Mouse (Mus musculus) right cerebral cortex, postnatal 25 days (tissue): Measurements from ENCODE around the gene Eif4e1b.
"Not testable (repeated sequence)": the region's sequence is repeated elsewhere in the genome, so short reads cannot be mapped to it uniquely, and the experiment has no call there.

Experiments
- DNase-seq: peaks from one replicate; pipeline ENCODE4 v3.0.0; 2022

Gene Eif4e1b

DNA sequence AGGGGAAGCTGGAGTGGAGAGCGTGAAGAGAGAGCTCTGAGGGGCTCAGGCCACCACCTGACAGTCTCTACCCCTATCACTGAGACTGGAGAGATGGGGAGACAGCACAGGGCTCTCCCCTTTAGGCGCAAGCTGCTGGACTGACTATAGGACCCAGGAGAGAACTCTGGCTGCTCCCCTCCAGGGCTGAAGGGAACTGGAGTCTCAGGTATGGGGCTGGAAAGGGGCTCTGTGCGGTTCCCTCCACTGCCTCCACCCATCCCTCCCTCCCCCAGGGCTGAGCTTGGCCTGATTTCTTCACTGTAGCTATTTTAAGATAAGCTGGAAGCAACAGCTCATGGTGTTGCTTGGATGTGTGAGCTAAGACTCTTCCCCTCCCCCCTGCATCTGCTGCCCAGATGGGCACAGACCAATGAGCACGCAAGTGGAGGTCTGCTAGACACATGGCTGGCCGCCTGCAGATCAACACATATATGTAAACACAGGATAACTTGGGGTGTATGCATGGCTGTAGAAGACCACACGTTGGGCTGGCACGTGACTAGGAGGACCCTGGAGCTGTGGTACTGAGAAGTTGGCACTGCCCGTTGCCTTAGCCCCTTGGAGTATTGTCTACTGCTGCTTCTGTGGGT, 23.5 kb upstream of the Eif4e1b start:
- DNase-seq = peak; percentile 87

DNA sequence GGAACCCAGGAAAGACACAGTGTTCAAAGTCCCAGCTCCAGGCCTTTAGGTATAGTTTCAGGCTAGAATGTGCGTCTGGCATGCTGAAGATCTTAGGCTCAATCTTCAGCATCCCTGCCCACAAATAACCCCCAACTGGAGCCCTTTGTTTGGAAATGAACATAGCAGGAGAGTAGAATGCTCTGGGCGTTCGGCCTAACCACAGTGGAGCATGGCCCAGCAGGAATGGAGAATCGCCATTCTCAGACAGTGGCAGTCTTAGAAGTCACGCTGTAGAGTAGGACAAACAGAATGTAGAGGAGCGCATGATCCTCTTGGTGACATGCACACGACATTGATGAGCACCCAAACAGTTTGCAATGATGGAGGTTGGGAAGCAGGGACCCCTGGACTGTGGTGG, 22.9 kb upstream of the Eif4e1b start:
- no peak for DNase-seq

DNA sequence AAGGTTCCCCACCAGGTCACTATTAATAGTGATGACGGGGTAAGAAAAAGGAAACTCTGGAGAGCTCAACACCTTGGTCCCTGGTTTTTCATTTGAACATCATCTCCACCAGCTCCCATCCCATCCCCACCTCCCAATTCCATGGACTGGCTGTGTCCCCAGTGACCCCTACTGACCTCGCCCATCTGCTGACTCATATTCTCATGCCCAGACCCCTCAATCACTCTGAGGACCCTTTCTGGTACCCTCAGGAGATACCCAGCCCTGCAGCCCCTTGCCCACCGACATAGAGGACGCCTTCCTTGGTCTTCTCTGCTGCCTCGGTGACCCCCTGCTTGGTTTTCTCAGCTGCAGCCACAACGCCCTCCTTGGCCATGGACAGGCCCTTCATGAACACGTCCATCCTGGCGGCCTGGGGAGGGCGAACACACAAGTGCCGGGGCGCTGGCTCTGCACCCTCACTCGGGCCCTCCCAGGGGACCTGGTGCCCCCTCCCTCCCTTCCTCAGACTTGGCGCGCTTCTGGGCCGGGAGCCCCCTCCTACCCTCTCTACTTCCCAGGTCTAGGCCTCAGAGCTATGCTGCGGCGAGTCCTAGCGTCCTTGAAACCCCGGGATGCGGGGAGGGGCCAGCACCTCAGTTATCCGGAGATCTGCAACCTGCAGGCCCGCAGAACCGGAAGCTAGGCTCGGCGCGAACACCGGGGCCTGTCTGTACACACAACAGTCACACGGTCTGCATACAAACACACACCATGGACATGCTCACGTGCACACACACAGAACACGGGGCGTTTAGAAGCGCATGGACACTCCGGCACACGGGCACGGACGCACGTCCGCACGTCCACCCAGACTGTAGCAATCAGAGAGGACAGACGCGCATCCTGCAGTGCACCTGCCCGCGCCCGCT, 18.3 kb upstream of the Eif4e1b start:
- peak; percentile 58 for DNase-seq

DNA sequence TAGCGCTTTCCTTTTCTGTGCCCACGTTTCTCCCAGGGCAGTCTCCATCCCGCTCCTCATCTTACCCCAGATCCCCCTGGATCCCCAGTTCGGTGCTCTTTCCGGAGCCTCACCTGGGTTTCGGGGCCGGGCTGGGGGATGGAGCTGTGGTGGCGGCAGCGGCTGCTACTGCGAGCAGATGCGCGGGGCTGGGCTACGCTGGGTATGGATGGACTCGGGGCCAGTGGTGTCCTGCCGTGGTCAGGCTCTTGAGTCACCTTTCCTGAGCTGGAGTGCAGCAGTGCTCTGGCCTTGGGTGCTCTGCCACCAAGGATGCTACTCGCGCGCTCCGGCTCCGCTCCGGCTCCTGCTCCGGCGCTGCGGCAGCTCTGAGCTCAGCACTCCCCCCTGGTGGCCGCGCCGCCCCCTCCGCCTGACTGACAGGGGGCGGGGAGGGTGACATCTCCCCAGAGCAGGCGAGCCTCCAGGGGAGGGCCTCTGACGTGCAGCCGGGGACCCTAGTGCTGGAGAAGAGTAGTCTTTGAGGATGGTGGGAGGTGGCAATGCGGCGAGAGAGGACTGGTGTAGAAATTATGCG, 17.5 kb upstream of the Eif4e1b start, which contains the start of gene Sncb:
Sncb (minus strand) TSS at position 404 of the 577 bp plus-strand sequence.
- DNase-seq = peak; percentile 89

DNA sequence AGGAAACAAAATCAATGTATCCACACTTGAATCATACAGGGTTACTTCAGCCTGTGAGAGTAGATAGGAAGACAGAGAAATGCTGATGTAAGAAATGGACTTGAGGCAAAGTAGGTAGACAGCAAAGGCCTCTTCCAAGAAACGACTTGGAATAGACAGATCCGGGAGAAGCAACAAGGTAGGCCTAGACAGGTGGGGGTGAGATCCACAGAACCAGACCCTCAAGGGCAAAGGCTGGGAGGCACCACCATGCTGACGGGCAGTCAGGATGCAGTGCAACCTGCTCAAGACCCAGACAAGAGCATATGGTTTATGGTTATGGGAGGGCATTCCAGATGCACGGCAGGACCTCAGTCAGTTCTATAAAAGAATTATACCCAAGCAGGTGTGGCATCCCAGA, 16.8 kb upstream of the Eif4e1b start:
- no peak for DNase-seq

DNA sequence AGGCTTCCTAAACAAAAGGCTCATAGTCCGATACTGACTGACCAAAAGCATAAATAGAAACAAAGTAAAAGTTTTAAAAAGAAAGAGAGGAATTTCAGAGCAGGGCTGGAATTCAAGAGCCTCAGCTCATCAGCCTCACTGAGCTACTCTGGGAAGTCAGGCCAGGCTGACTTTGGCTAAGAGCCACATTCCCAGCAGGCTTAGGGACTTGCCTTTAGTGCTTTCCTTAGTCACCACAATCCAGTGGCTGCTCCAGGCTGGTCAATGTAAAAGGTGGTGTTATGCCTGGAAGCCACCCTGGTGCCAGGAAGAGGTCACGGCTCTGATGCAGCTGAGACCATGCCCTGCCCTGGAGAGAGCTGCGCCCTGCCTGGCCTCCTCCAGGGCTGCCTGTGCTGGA, 3.2 kb upstream of the Eif4e1b start:
- peak; percentile 61 for DNase-seq

DNA sequence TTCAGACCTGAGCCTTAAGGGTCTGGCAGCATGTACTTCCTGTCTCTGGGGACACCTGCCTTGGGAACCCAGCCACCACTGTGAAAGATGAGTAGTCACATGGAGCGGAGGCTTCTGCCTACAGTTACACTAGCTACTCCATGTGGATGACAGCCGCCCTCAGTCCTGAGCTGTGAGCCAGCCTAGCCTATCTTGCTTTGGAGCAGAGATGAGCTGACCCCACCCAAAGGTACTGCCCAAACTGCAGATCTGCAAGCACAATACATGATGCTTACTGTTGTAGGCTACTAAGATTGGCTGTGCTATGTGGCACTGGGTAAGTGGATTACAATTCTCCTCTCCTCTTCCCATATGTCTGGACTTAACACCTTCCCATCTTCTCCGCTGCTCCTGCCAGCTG, 2.7 kb upstream of the Eif4e1b start:
- peak; percentile 47 for DNase-seq

DNA sequence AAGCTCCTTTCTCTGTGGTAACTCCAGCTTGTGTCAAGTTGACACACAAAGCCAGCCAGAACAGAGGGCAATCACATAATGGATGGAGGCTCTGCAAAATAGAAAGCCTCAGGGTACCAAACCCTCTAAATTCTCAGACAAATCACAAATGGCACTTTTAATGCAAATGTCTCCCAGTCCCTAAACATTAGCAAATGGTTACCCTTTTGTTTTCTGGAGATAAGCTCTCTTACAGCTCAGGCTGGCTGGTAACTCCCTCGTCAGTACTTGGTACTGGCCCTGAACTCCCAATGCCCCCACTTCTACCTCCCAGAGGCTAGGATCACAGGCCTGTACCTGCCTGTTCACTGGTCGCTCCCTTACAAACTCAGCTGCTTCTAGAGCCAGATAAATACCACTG, 563 bp upstream of the Eif4e1b start:
- DNase-seq = no peak

DNA sequence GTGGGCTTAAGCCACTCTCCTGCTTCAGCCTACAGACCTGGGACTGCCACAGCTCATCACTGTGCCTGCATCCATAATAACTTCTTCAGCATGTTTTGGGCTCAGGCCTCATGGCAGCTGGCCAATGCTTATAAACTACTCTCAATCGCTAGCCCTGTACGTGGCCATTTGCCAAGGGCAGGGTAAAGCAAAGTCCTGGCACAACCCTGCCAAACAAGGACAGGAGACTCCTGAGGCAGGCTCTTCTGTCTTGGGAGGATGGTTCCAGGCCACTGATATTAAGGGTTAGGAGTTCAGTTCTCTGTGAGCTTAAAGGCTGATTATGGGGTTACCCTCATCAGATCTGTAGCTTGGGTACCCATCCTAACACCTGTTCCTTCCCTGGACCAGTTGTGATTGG, 3.8 kb downstream of the Eif4e1b start:
- DNase-seq = not testable (repeated sequence)

DNA sequence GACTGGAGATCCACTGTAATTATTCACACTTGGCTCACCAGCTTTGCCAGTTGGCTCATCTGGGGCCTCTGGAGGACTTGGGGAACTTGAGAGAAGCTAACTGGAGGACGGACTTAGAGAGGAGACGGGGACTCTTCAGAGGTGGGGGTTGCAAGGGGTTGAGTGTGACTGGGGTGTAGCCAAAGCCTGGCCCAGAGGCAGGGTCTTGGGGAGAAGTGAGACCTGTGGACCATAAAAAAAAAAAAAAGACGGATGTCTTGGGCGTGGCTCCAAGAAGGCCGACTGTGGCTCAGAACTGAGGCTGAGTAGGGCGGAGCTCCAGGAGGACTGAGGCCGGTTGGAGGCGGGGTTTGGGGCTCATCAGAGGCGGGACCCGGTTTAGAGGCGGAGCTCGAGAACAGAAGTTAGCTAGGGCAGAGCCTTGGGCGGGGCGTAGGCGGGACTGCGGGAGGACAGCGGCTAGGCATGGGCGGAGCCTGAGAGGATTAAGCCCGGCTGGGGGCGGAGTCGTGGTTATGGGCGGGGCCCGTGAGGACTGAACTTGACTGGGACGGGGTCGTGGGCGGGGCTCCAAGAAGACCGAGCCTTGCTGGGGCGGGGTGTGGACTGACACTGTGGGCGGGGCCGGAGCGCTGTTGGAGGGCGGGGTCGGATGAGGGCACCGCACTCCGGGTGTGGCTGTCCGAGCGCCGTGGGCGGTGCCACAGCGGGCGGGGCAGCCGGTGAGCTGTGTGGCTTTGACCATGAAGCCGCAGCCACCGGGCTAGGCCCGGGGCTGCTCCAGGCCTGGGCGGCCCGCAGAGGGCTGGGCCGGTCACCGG, 5.2 kb downstream of the Eif4e1b start, which contains the start of gene Tspan17:
Tspan17 (plus strand) TSS at position 638 of the 821 bp plus-strand sequence.
- DNase-seq = peak; percentile 91

DNA sequence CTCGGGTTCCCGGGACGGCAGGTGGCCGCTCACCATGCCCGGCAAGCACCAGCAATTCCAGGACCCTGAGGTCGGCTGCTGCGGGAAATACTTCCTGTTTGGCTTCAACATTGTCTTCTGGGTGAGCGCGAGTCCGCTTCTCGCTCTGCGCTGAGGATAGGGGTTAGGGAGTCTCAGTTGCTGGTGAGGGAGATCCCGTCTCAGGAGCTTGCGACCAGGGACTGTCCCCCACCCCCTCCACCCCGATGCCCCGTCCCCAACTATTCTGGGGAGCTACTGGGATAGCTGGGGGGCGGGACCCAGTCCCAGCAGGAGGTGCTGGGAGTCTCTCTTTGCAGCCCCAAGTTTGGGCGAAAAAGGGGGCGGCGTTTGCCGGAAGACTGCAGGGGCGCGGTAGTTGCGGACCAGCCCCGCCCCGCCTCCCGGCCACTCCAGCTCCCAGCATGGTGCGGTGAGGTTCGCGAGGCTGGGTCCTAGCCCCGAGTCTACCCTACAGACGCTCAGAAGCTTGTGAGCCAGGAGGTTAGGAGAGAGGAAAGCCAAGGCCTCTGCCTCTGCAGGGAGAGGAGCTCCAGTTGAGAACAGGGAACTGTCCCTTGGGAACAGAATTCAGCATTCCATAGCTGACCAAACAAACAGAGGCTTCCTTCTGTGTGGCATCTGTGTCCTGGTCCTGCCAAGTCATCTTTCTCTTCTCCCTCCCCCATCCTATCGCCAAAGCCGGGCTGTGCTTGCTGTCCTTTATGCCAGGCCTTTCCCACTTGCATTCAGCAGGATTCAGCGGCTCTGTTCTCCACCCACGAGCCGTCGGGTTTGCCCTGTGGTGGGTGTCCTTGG, 6.0 kb downstream of the Eif4e1b start:
- DNase-seq = peak; percentile 58

DNA sequence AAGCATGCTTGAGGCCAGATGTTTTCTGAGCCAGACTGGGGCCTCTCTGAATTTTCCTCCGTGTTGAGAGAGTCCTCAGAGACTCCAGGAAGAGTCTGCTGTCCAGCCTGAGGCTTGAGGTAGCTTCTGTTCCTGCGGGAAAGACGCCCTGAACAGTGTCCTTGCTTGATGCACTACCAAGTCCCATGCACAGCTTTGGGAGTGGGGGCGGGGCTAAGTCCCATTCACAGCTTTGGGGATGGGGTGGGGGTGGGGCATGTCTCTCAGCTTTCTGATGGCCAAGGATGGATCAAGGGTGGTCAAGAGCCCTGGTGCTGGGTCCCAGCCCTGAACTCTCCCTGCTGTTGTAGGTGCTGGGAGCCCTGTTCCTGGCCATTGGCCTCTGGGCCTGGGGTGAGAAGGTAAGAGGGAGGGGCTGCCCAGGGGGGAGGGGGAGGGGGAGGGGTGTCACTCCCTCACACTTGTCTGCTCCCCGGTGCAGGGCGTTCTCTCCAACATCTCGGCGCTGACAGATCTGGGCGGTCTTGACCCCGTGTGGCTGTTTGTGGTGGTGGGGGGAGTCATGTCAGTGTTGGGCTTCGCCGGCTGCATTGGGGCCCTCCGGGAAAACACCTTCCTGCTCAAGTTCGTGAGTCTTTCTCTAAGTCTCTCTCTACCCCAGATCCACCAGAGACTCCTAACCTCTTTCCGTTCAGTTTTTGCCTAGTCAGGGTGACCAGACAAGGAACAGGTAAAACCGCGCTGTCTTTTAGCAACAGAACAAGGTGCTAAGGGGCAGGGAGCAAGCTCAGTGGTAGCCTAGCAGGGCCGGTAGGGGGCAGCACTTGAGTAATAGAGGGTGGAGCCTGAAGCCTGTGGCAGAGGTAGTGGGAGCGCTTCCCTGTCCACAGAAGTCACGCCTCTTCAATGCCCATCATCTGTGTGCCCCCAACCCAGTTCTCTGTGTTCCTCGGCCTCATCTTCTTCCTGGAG, 8.7 kb downstream of the Eif4e1b start:
- DNase-seq = no peak

DNA sequence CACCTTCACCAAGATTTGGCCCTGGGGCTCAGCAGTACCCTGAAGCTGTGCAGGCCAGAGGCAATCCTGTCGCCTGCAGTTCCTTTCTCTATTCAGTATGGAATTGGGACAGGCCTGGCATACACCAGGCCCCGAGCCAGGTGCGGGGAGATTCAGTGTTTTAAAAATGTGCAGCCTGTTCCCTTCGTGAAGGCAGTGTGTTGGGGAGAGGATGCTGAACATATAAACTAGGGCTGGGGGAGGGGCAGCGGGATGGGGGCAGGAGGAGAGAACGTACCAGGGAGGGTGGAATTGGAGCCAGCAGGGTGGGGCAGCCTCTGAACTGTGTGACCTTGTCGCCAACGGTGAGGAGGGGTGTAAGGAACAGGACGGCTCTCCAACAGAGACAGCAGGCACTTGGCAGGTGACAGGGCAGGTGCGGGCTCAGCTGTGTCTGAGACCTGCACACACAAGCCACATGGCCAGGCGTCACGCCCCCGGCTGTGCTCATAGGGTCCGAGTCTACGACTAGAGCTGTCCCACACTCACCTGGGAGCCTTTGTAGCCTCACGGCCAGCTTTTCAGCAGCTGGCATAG, 10.3 kb downstream of the Eif4e1b start:
- peak; percentile 69 for DNase-seq

DNA sequence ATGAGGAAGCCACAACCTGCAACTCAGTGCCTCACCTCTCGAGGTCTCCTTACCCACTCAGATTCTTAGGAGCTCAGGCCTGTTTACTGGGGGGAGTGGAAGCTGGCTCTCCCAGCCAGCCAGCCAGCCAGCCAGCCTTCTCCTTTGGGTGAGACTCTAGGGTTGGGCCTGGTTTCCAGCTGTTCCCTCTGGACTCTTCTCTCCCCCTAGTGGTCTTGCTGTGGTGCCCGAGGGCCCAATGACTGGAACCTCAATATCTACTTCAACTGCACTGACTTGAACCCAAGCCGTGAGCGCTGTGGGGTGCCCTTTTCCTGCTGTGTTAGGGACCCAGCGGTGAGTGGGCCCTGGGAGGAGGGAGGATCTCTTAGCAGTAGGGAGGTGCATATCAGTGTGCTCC, 11.0 kb downstream of the Eif4e1b start:
- no peak for DNase-seq

DNA sequence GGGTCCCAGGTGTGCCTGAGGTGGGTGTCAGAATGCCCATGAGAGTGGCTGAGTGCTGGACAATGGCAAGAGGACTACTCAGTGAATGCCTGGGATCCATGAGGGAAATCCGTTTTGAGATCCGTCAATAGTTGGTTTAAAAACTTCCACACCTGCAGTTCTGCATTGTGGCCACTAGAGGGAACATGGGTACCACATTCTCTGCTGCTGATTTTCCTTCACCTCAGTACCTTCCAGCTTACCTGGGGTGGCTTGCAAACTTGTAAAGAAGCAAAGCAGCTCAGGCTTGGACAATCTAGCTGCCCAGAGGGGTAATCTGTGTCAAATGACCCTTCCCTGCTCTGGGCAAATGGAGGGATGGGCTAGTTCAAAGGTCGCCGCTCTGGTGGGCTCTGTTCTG, 13.6 kb downstream of the Eif4e1b start:
- peak; percentile 31 for DNase-seq

DNA sequence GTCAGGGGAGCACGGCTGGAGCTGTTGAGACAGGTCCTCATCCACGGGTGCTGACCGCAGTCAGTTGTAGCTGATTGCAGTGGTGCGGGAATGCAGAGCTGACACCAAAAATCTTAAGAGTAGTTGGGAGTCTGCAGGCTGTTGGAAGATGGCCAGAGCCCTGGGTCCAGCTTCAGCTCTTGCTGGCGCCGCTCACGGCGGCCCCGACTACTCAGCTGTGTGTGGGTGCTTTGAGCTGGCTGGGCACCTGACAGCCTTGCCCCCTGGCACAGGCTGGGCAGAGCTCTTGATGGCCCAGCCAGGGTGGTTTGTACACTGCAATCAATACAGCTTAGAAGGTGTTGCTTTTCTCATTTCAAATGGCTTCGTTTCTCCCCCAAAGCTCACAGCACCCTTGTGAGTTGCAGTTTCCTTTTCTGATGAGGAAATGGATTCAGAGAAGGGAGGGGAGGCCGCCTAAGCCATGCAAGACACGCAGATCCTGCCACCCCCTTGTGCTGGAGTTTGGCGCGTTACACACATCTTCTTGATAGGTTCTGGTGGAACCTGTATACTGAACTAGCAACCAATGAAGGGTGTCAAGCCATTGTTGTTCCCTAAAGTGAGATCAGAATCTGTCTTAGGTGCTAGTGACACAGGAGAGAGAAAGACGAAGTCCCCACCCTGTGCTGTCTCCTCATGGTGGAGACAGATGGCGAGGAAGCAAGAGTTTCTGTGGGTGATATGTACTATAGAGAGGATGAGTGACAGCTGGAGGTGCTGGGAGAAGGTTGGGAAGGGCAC, 14.3 kb downstream of the Eif4e1b start:
- DNase-seq = peak; percentile 40

DNA sequence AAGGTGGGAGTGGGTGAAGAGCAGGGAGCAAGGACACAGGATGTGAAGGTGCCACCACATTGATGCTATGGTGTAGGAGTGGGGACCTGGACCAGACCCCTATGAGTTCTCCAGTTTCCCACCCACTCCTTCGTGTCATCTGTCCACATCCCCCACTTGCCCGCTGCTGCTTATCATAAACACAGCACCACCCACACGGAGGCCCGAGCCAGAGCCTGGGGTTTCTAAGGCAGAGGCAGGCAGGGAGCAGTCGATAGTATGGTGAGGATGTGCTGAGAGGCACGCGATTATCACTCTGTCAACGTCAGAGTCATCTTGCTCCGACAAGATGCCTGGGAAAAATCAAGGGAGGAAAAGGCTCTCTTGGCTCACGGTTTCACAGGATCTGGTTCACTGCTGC, 14.9 kb downstream of the Eif4e1b start:
- peak; percentile 59 for DNase-seq

DNA sequence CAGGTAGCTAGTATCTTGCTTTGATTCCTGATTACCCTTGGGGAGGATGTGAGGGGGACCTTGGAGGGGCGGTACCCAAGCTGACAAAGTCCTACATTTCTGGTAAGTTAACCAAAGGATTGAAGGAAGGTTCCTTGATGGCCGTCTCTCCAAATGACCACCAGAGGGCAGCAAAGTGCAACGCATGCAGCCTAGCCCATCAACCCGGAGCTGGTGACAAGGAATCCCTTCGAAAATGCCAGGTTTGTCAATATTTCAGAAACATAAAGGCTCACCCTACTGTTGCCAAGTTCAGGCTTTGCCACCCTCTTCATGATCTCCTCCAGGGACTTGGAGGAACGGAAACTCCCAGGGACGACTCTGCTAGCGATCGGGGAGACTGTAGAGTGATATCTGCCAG, 15.9 kb downstream of the Eif4e1b start:
- peak; percentile 76 for DNase-seq

DNA sequence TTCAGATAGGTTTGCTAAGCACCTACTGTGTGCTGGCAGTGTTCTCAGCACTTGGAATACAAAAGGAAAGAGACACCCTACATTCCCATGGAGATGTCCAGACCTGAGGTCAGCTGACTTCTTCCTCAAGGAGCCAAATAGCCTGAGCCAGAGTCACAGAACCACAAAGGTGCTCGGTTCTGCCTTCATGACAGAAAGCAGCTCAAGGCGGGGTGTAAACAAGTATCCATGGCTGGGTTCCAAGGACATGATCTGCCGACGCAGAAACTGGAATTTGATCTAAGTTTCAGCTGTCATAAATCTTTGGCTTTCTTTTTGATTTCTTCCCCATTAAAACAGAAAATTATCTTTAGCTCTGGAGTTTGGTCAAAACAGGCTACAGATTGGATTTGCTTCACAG, 16.4 kb downstream of the Eif4e1b start:
- no peak for DNase-seq

DNA sequence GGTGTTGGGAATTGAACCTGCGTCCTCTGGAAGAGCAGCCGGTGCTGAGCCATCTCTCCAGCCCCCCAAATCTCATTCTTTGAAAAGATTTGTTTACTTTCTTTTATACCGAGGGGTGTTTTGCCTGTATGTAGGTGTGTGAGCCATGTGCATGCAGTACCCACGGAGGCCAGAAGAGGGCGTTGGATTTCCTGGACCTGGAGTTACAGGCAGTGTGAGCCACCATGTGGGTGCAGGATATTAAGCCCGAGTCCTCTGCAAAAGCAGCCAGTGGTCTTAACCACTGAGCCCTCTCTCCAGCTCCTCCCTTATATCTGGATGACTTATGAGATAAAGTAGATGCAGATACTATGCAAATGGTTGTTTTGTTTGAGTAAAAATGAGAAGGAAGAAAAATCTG, 19.2 kb downstream of the Eif4e1b start:
- no peak for DNase-seq
